15 mouse cellular contexts compared by ENCODE assay signal in genomic region chr10:80553575-80553974, GRCm38 (mm10). TPM values are rescaled to one million over a fixed set of nuclear protein-coding genes. Genes with fewer than 3 reads are reported as not detected.
A peak's percentile ranks its signal among the peaks of the same experiment; 100 is the strongest.
DNase-seq lines count a peak whose midpoint lies in the region; ATAC-seq and TF ChIP-seq lines count a peak whose summit lies in the region.
"Had no signal": no experiment of that assay in that cellular context is flagged by ENCODE, and none has a peak within 500 bp of the region (broad histone marks: within the 10 kb centered on the region; RNA-seq: fewer than 3 reads in every experiment).

No protein-coding gene starts in this region.

- no peaks in the 10 kb centered on the region for H3K27me3 ChIP-seq in liver, embryonic 11.5 days (replicated peaks; ENCODE audit: control insufficient read depth, insufficient read depth, low read length)
- H3K27me3 ChIP-seq in forebrain, postnatal 0 days (ENCODE audit: insufficient read depth, low read length) = no peaks in the 10 kb centered on the region
- H3K27me3 ChIP-seq: forebrain, embryonic 13.5 days had no signal

- H3K9ac ChIP-seq in liver, embryonic 11.5 days (ENCODE audit: low read depth, low read length) = peak overlapping the region; percentile 31; the same call in 1 of the 2 replicates
- H3K9ac ChIP-seq in forebrain, postnatal 0 days = no peak overlapping the region
- H3K9ac ChIP-seq: forebrain, embryonic 13.5 days had no signal

- peaks cover 41% of the 10 kb centered on the region for H3K4me1 ChIP-seq in liver, embryonic 11.5 days (replicated peaks; ENCODE audit: control insufficient read depth, insufficient read depth, low read length)
- H3K4me1 ChIP-seq in forebrain, postnatal 0 days (ENCODE audit: insufficient read depth) = no peaks in the 10 kb centered on the region

- peak overlapping the region; percentile 57 for H3K4me2 ChIP-seq in liver, embryonic 11.5 days
- no peak overlapping the region for H3K4me2 ChIP-seq in forebrain, postnatal 0 days (ENCODE audit: low read depth)
- H3K4me2 ChIP-seq: forebrain, embryonic 13.5 days had no signal

- peak overlapping the region; percentile 76 for H3K27ac ChIP-seq in liver, embryonic 11.5 days (ENCODE audit: low read depth, low read length)
- no peak overlapping the region for H3K27ac ChIP-seq in forebrain, postnatal 0 days (ENCODE audit: low read depth, low read length)
- H3K27ac ChIP-seq: forebrain, embryonic 13.5 days had no signal

- TF ChIP-seq CTCF in forebrain, postnatal 0 days (IDR thresholded peaks at IDR 0.05; ENCODE audit: low read depth) = no peak

- H3K36me3 ChIP-seq in liver, embryonic 11.5 days (ENCODE audit: control insufficient read depth, insufficient read depth, low read length) = peaks cover 11% of the 10 kb centered on the region
- peaks cover 14% of the 10 kb centered on the region for H3K36me3 ChIP-seq in forebrain, postnatal 0 days (ENCODE audit: insufficient read depth)

- DNase-seq in adrenal gland, postnatal 36 days = peak; percentile 48 to 55
- no peak for DNase-seq in adrenal gland, postnatal 4 days (ENCODE audit: low spot score in 2 of 2)
- DNase-seq in ovary, postnatal 36 days (ENCODE audit: low spot score) = peak; percentile 60
- DNase-seq in ovary, postnatal 14 days (ENCODE audit: low spot score) = no peak
- peak; percentile 62 for DNase-seq in liver, embryonic 11.5 days (ENCODE audit: low spot score)
- peak; percentile 78 to 84 for DNase-seq in spleen, postnatal 4 days (ENCODE audit: low spot score in 2 of 2)
- DNase-seq in forebrain, postnatal 0 days = no peak
- DNase-seq in thymus, postnatal 14 days = no peak
- DNase-seq: B cell, adult 2 months; cerebellum, adult 11-12 months; gastrocnemius, postnatal 10 days; layer of hippocampus, adult 9-11 months; lung, postnatal 4 days; thymus, postnatal 36 days had no signal

- H3K9me3 ChIP-seq in liver, embryonic 11.5 days (ENCODE audit: control insufficient read depth, low read length) = no peaks in the 10 kb centered on the region
- no peaks in the 10 kb centered on the region for H3K9me3 ChIP-seq in forebrain, postnatal 0 days (ENCODE audit: low read length)
- H3K9me3 ChIP-seq: forebrain, embryonic 13.5 days had no signal

- WGBS in liver, embryonic 11.5 days = 38% methylated on average over 8 of the region's 8 CpGs
- 92% methylated on average over 8 of the region's 8 CpGs for WGBS in forebrain, postnatal 0 days

- peak overlapping the region; percentile 4; the same call in 1 of the 2 replicates for H3K4me3 ChIP-seq in liver, embryonic 11.5 days (ENCODE audit: low read depth, low read length)
- H3K4me3 ChIP-seq in forebrain, postnatal 0 days (ENCODE audit: low read depth, low read length) = no peak overlapping the region
- H3K4me3 ChIP-seq: forebrain, embryonic 13.5 days had no signal

- ATAC-seq in liver, embryonic 11.5 days (replicated peaks; ENCODE audit: low FRiP score) = peak; percentile 92
- no peak for ATAC-seq in forebrain, postnatal 0 days
- ATAC-seq: forebrain, embryonic 13.5 days had no signal

RNA-seq across cellular contexts. Expression of gene Rexo1, which starts 7.8 kb away (rescaled TPM):
- total RNA-seq in adrenal gland, postnatal 36 days (2021) = 10 to 100 TPM; 28.3 to 42.9 TPM
- 10 to 100 TPM; 71.7 to 78.9 TPM for total RNA-seq in adrenal gland, postnatal 4 days (2021)
- polyA plus RNA-seq in liver, embryonic 11.5 days (2014; fragmentation: Nextera tagmentation; extraction: Ambion mirVana) = 31.8 and 33.4 TPM in 2 replicates
- 40.3 and 41.9 TPM in 2 replicates for total RNA-seq in forebrain, postnatal 0 days (2014; rRNA removed)
- 27.9 and 30.5 TPM in 2 replicates for polyA plus RNA-seq in forebrain, postnatal 0 days (2015; fragmentation: Nextera tagmentation; extraction: Ambion mirVana)

RNA-seq across cellular contexts. Expression of gene Atp8b3, which starts 14.7 kb away (rescaled TPM):
- total RNA-seq in adrenal gland, postnatal 36 days (2021) = 1 to 10 TPM in 1 of 2 experiments, under 1 TPM in 1; 0.43 to 1.1 TPM
- total RNA-seq in adrenal gland, postnatal 4 days (2021) = under 1 TPM; 0.50 to 0.82 TPM
- 0.12 and 0.23 TPM in 2 replicates for polyA plus RNA-seq in liver, embryonic 11.5 days (2014; fragmentation: Nextera tagmentation; extraction: Ambion mirVana)
- total RNA-seq in forebrain, postnatal 0 days (2014; rRNA removed) = 0.05 and 0.38 TPM in 2 replicates
- polyA plus RNA-seq in forebrain, postnatal 0 days (2015; fragmentation: Nextera tagmentation; extraction: Ambion mirVana) = 0.16 and 0.46 TPM in 2 replicates
- total RNA-seq: gastrocnemius, postnatal 10 days had no signal

RNA-seq across cellular contexts. Expression of gene Klf16, which starts 23.5 kb away (rescaled TPM):
- 10 to 100 TPM; 13.6 to 14.1 TPM for total RNA-seq in adrenal gland, postnatal 36 days (2021)
- total RNA-seq in adrenal gland, postnatal 4 days (2021) = 10 to 100 TPM; 14.2 to 16.5 TPM
- 10.0 and 11.4 TPM in 2 replicates for polyA plus RNA-seq in liver, embryonic 11.5 days (2014; fragmentation: Nextera tagmentation; extraction: Ambion mirVana)
- total RNA-seq in forebrain, postnatal 0 days (2014; rRNA removed) = 17.9 and 18.7 TPM in 2 replicates
- 13.3 and 14.1 TPM in 2 replicates for polyA plus RNA-seq in forebrain, postnatal 0 days (2015; fragmentation: Nextera tagmentation; extraction: Ambion mirVana)

RNA-seq across cellular contexts. Expression of gene Abhd17a, which starts 36.6 kb away (rescaled TPM):
- total RNA-seq in adrenal gland, postnatal 36 days (2021) = 100 to 1,000 TPM; 103 to 107 TPM
- total RNA-seq in adrenal gland, postnatal 4 days (2021) = 100 to 1,000 TPM; 106 to 112 TPM
- polyA plus RNA-seq in liver, embryonic 11.5 days (2014; fragmentation: Nextera tagmentation; extraction: Ambion mirVana) = 89.7 and 96.5 TPM in 2 replicates
- 156 and 201 TPM in 2 replicates for total RNA-seq in forebrain, postnatal 0 days (2014; rRNA removed)
- polyA plus RNA-seq in forebrain, postnatal 0 days (2015; fragmentation: Nextera tagmentation; extraction: Ambion mirVana) = 154 and 155 TPM in 2 replicates

RNA-seq across cellular contexts. Expression of gene Scamp4, which starts 49.1 kb away (rescaled TPM):
- total RNA-seq in adrenal gland, postnatal 36 days (2021) = 10 to 100 TPM; 64.3 to 64.6 TPM
- 10 to 100 TPM; 49.5 to 51.8 TPM for total RNA-seq in adrenal gland, postnatal 4 days (2021)
- polyA plus RNA-seq in liver, embryonic 11.5 days (2014; fragmentation: Nextera tagmentation; extraction: Ambion mirVana) = 93.9 and 94.3 TPM in 2 replicates
- 21.0 and 24.1 TPM in 2 replicates for total RNA-seq in forebrain, postnatal 0 days (2014; rRNA removed)
- polyA plus RNA-seq in forebrain, postnatal 0 days (2015; fragmentation: Nextera tagmentation; extraction: Ambion mirVana) = 86.8 and 87.9 TPM in 2 replicates

Comparison
In these comparisons a context has a peak if more than half of its experiments do, and no peak if none do; other contexts are left out.
1. DNase-seq: peak in adrenal gland, postnatal 36 days (2 of 2), ovary, postnatal 36 days (single experiment), liver, embryonic 11.5 days (single experiment) and spleen, postnatal 4 days (2 of 2); none in adrenal gland, postnatal 4 days (0 of 2), ovary, postnatal 14 days (single experiment), forebrain, postnatal 0 days (single experiment) and thymus, postnatal 14 days (single experiment).